Mouse (Mus musculus): ENCODE data around the gene Cd86. TPM values are rescaled to one million over a fixed set of nuclear protein-coding genes. Genes with fewer than 3 reads are reported as not detected.

The Cd86 gene
- polyA plus RNA-seq, 1 experiment: not detected

- 4% methylated on average over 40 of the region's 40 CpGs for WGBS
- H3K27ac ChIP-seq (ENCODE audit: insufficient read depth, low read depth, low read length): no peak within 1 kb of the TSS
Measured at GRCm38 (mm10) chr16:36693818-36694413, 28.0 kb upstream of the Cd86 start, which contains the start of gene Ildr1. Ildr1 (plus strand) TSS chr16:36693978.

GRCm38 (mm10) chr16:36691484-36691883 is 25.6 kb upstream of the Cd86 start:
- Histone ChIP-seq H3K4me3 (ENCODE audit: insufficient read depth, low read depth, low read length) (no peak overlapping the region), H3K27ac (ENCODE audit: insufficient read depth, low read depth, low read length) (no peak overlapping the region), H3K4me1 (ENCODE audit: control insufficient read depth, insufficient read depth, low read length) (peaks cover 6% of the 10 kb centered on the region)
- no peak for TF ChIP-seq POLR2A (IDR thresholded peaks at IDR 0.05; ENCODE audit: insufficient read depth, low read depth, low read length)
- WGBS: 40% methylated on average over 3 of the region's 3 CpGs

More at GRCm38 (mm10) chr16:36693818-36694413, 28.0 kb upstream of the Cd86 start, which contains the start of gene Ildr1:
- Histone ChIP-seq H3K4me3 (ENCODE audit: insufficient read depth, low read depth, low read length) (peak within 1 kb of the TSS; percentile 10; the same call in 1 of the 2 replicates), H3K4me1 (ENCODE audit: control insufficient read depth, insufficient read depth, low read length) (peaks cover 6% of the 10 kb centered on the region)
- TF ChIP-seq POLR2A (IDR thresholded peaks at IDR 0.05; ENCODE audit: insufficient read depth, low read depth, low read length) (no peak), CTCF (IDR thresholded peaks at IDR 0.05; ENCODE audit: insufficient read depth, low read depth, low read length) (no peak)

- no peak overlapping the region for H3K4me3 ChIP-seq (ENCODE audit: insufficient read depth, low read depth, low read length)
- no peak overlapping the region for H3K27ac ChIP-seq (ENCODE audit: insufficient read depth, low read depth, low read length)
- H3K4me1 ChIP-seq (ENCODE audit: control insufficient read depth, insufficient read depth, low read length): no peaks in the 10 kb centered on the region
- TF ChIP-seq CTCF (IDR thresholded peaks at IDR 0.05; ENCODE audit: insufficient read depth, low read depth, low read length) (no peak), POLR2A (IDR thresholded peaks at IDR 0.05; ENCODE audit: insufficient read depth, low read depth, low read length) (no peak)
- 92% methylated on average over 2 of the region's 2 CpGs for WGBS
Measured at GRCm38 (mm10) chr16:36688076-36688475, 22.2 kb upstream of the Cd86 start.

GRCm38 (mm10) chr16:36684325-36684918 is 18.5 kb upstream of the Cd86 start:
- WGBS: 69% methylated on average over 6 of the region's 6 CpGs
- Histone ChIP-seq H3K4me1 (ENCODE audit: control insufficient read depth, insufficient read depth, low read length) (no peaks in the 10 kb centered on the region), H3K4me3 (ENCODE audit: insufficient read depth, low read depth, low read length) (no peak overlapping the region), H3K27ac (ENCODE audit: insufficient read depth, low read depth, low read length) (no peak overlapping the region)
- TF ChIP-seq CTCF (IDR thresholded peaks at IDR 0.05; ENCODE audit: insufficient read depth, low read depth, low read length) (no peak), POLR2A (IDR thresholded peaks at IDR 0.05; ENCODE audit: insufficient read depth, low read depth, low read length) (no peak)

GRCm38 (mm10) chr16:36681829-36682228 is 15.9 kb upstream of the Cd86 start:
- no peak overlapping the region for H3K27ac ChIP-seq (ENCODE audit: insufficient read depth, low read depth, low read length)
- WGBS: 87% methylated on average over 3 of the region's 3 CpGs
- no peaks in the 10 kb centered on the region for H3K4me1 ChIP-seq (ENCODE audit: control insufficient read depth, insufficient read depth, low read length)
- H3K4me3 ChIP-seq (ENCODE audit: insufficient read depth, low read depth, low read length): no peak overlapping the region
- TF ChIP-seq POLR2A (IDR thresholded peaks at IDR 0.05; ENCODE audit: insufficient read depth, low read depth, low read length): no peak
- no peak for TF ChIP-seq CTCF (IDR thresholded peaks at IDR 0.05; ENCODE audit: insufficient read depth, low read depth, low read length)

- Histone ChIP-seq H3K27ac (ENCODE audit: insufficient read depth, low read depth, low read length) (no peak overlapping the region), H3K4me1 (ENCODE audit: control insufficient read depth, insufficient read depth, low read length) (no peaks in the 10 kb centered on the region), H3K4me3 (ENCODE audit: insufficient read depth, low read depth, low read length) (no peak overlapping the region)
- WGBS: 94% methylated on average over 2 of the region's 2 CpGs
- no peak for TF ChIP-seq POLR2A (IDR thresholded peaks at IDR 0.05; ENCODE audit: insufficient read depth, low read depth, low read length)
- TF ChIP-seq CTCF (IDR thresholded peaks at IDR 0.05; ENCODE audit: insufficient read depth, low read depth, low read length): no peak
Measured at GRCm38 (mm10) chr16:36675902-36676301, 10.0 kb upstream of the Cd86 start.

- no peak for TF ChIP-seq CTCF (IDR thresholded peaks at IDR 0.05; ENCODE audit: insufficient read depth, low read depth, low read length)
- TF ChIP-seq POLR2A (IDR thresholded peaks at IDR 0.05; ENCODE audit: insufficient read depth, low read depth, low read length): no peak
- no peaks in the 10 kb centered on the region for H3K4me1 ChIP-seq (ENCODE audit: control insufficient read depth, insufficient read depth, low read length)
- H3K4me3 ChIP-seq (ENCODE audit: insufficient read depth, low read depth, low read length): no peak overlapping the region
- H3K27ac ChIP-seq (ENCODE audit: insufficient read depth, low read depth, low read length): no peak overlapping the region
- WGBS: 38% methylated on average over 2 of the region's 2 CpGs
Measured at GRCm38 (mm10) chr16:36675304-36675703, 9.4 kb upstream of the Cd86 start.

GRCm38 (mm10) chr16:36674457-36675204 is 8.8 kb upstream of the Cd86 start:
- WGBS: 79% methylated on average over 7 of the region's 7 CpGs
- Histone ChIP-seq H3K4me3 (ENCODE audit: insufficient read depth, low read depth, low read length) (no peak overlapping the region), H3K4me1 (ENCODE audit: control insufficient read depth, insufficient read depth, low read length) (no peaks in the 10 kb centered on the region), H3K27ac (ENCODE audit: insufficient read depth, low read depth, low read length) (no peak overlapping the region)
- no peak for TF ChIP-seq CTCF (IDR thresholded peaks at IDR 0.05; ENCODE audit: insufficient read depth, low read depth, low read length)
- no peak for TF ChIP-seq POLR2A (IDR thresholded peaks at IDR 0.05; ENCODE audit: insufficient read depth, low read depth, low read length)

GRCm38 (mm10) chr16:36673196-36673595 is 7.3 kb upstream of the Cd86 start:
- Histone ChIP-seq H3K4me1 (ENCODE audit: control insufficient read depth, insufficient read depth, low read length) (no peaks in the 10 kb centered on the region), H3K4me3 (ENCODE audit: insufficient read depth, low read depth, low read length) (no peak overlapping the region), H3K27ac (ENCODE audit: insufficient read depth, low read depth, low read length) (no peak overlapping the region)
- WGBS: 85% methylated on average over 4 of the region's 4 CpGs
- TF ChIP-seq POLR2A (IDR thresholded peaks at IDR 0.05; ENCODE audit: insufficient read depth, low read depth, low read length): no peak

Measured in olfactory bulb, adult 2 months (tissue).